Mouse (Mus musculus) MN1 (cell line): ENCODE data around the gene Ccdc148.

Experiments used
- DNase-seq: peaks from one replicate; pipeline ENCODE4 v3.0.0-alpha.2; 2016; ENCODE audit warnings: low spot score

Gene Ccdc148

GRCm38 (mm10) chr2:59049686-59050085, 110.8 kb downstream of the Ccdc148 start:
- no peak for DNase-seq

DNA sequence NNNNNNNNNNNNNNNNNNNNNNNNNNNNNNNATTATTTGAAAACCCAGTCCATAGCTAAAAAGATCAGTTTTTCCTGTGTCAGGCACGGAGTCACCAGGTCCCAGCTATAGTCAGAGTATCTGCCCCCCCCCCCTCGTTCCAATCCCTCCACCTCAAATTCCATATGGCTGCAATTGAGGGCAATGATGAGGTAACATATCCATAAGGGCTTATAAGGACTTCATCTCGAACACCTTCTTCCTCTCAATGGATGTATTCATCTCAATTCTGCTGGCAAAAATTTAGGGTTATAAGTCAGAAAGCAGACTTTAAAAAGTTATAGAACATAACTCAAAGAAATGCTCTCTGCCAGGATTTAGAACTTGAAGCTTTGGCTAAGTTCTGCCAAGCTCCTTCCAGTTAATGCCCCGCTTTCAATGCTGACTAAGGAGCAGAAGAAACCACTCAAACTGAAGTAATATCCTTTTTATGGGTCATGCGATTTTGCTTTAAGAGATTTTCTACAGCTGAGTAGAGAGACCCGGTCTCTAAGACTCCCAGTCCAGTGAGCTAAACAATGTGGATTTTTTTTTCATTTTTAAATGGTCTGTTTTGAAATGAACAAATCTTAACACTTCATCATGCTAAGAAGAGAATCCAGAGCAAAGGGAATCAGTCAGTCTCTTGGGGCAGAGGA, 111.6 kb downstream of the Ccdc148 start:
- DNase-seq, result no peak

- DNase-seq, result no peak
These were observed 117.0 kb downstream of the Ccdc148 start for GRCm38 (mm10) chr2:59043313-59044032.

- DNase-seq, result no peak
These were observed 117.9 kb downstream of the Ccdc148 start for GRCm38 (mm10) chr2:59042616-59043015.

- no peak for DNase-seq
These were observed 124.0 kb downstream of the Ccdc148 start for GRCm38 (mm10) chr2:59036433-59036832.

GRCm38 (mm10) chr2:59035206-59035605, 125.3 kb downstream of the Ccdc148 start:
- no peak for DNase-seq

DNA sequence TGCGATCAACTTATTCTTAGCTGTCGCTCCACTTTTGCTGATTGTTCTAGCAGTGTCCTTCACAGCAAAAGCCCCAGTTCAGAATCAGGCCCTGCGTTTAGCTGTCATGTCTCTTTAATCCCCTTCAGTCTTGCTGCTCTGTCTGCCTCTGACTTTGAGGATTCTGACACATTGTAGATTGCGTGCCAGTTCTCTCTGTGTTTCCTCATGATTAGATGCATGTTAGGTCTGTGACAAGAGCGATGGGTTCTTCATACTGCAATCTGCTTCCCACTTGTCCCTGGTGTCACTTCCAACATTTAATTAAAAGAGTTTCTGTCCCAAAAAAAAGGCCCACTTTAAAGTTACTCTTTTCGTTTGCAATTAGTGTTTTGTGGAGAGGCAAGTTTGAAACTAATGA, 126.2 kb downstream of the Ccdc148 start:
- DNase-seq, result no peak

GRCm38 (mm10) chr2:59024558-59024957, 135.9 kb downstream of the Ccdc148 start:
- no peak for DNase-seq

DNA sequence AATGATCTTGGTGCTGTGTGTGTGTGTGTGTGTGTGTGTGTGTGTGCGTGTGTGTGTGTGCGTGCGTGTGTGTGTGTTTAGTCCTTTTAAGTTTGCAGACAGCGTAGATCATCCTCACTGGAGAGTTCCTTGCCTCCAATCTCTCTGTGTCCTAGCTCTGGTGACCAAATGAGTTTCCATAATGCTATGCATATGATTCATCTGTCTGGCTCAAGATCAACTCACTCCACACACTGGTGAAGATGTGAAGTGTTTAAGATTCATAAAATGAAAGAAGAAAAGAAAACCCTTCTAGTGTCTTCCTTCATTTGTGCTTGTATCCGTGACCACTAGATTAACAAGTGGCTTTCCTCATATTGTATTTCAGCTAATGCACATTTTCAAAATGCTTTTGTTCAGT, 153.1 kb downstream of the Ccdc148 start:
- DNase-seq, result no peak

DNA sequence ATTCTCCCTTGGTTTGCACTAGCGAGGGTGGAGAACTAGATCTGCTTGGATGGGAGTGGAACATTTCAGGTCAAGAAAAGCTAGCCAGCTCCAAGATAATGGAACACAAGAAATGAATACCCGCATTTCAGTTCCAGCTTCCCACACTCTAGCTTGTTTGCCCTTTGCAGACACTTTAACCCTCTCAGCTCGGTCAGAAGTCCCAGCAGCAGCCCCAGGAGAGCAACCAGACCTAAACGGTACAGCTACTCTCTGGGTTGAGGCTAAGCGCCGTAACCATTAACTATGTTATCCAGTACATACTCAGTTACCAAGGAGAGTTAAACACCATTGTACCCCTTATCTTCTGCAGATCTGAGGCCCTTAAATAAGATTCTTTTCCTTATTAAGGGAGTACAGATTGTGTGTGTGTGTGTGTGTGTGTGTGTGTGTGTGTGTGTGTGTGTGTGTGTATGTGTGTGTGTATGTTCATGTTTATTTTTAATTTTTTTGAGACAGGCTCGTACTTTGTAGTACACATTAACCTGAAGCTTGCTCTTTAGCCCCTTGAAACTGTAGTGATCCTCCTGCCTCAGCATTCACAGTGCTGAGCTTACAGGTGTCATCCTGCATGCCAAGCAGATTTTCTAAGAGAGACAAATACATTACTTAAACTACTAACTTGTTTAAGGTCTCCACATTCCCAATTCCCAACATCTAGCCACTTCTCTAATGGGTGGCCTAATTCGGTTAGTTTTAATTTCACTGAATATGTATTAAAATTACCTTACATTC, 153.7 kb downstream of the Ccdc148 start:
- DNase-seq, result no peak

DNA sequence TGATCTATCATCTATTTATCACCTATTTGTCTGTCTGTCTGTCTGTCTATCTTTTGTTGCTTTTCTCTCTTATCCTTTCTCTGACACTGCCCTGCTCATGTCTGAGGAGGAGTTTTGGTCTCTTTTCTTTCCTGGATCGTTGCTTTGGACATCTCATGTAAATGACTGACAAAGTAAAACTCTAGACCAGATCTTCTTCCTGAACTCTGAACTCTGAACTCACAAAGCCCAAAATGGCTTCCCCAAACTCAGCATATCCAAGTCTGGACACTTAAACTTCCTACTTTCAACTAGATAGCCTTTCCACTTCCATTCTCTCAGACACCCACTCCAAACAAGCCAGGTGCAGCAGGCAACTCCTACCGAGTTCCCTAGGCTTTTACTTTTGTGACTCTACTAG, 163.3 kb downstream of the Ccdc148 start:
- no peak for DNase-seq

- no peak for DNase-seq
These were observed 167.9 kb downstream of the Ccdc148 start for GRCm38 (mm10) chr2:58992431-58993191.

DNA sequence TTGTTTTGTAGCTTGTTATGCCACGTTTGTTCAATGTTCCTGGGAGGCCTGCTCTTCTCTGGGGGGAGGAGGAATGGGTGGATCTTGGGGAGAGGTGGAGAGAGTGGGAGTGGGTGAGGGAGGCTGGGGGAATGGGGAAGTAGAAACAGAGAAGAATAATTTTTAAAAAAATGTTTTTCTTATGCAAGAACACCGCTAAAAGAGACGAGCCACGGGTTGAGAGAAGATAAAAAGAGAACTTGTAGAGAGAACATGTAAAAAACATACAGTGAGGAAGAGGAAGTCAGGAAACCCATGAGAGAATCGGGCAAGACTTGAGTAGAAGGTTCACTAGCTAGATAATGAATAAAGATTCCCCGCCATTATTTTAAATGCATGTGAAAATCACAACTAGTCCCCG, 182.4 kb downstream of the Ccdc148 start:
- no peak for DNase-seq

DNA sequence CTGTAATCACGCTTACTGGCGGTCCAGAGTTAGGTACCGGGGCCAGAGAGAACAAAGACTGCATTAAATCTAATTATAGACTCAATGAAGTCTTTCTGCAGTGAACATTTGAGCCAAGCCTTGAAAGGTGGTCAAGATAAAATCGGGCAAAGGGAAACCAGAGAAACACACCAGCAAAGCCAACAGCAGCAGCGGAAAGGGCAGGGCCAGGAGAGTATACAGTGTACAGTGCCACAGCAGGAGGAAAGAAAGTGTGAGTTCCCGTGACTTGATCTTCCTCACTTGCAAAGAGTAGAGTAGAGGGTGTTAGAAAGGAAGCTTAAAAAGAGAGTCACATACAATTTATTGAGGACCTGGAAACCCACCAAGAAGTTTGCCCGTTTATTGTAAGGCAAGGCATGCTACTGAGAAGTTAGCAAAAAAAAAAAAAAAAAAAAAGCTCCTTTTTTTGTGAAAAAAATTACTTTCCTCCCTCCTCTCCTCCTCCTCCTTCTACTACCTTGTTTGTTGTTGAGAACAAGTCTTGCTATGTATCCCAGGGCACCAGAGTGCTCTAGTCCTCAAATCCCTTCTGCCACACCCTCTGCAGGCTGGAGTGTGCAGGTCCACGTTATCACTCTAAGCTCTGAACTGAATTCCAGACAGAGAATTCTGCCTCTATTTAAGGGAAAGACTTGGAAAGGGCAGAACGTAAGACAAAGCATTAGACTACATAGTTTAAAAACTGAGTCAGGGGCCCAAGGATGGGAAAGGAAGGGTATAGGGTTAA, 188.8 kb downstream of the Ccdc148 start:
- DNase-seq, result no peak

- no peak for DNase-seq
These were observed 203.6 kb downstream of the Ccdc148 start for GRCm38 (mm10) chr2:58956770-58957300.

- no peak for DNase-seq
These were observed 204.1 kb downstream of the Ccdc148 start for GRCm38 (mm10) chr2:58956351-58956750.

DNA sequence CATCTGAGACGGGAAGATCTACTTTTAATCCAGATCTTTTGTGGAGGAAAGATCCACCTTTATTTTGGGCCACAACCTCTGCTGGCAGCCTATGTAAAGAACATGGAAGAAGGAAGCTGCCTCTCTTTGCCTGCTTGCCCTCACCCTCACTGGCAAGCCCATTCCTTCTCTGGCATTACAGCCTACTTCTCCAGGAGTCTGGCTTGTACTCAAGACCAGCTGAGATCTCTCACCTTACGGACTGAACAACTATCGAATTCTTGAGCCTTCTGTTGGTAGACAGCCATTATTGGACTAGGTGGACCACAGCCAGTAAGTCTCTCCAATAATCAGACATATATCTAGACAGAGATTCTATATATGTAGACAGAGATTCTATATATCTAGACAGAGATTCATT, 208.4 kb downstream of the Ccdc148 start:
- no peak for DNase-seq

DNA sequence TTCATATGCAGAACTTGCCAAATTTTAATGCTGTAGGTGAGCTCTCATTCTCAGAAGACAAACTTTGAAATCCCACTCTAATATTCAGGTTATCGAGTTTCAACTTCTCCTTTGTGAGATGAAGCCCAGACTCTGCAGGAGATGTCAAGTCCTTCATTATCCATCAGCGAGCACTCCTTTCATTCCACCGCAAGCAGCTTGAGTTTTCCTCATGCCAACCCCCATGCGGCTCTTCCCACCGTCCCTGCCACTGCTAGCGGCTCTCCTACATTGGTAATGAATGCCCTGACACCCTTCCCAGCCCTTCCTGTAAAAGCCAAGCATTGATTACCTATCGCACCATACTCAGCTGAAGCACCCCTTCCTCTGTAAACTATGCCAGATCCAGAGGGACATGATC, 211.7 kb downstream of the Ccdc148 start:
- no peak for DNase-seq

DNA sequence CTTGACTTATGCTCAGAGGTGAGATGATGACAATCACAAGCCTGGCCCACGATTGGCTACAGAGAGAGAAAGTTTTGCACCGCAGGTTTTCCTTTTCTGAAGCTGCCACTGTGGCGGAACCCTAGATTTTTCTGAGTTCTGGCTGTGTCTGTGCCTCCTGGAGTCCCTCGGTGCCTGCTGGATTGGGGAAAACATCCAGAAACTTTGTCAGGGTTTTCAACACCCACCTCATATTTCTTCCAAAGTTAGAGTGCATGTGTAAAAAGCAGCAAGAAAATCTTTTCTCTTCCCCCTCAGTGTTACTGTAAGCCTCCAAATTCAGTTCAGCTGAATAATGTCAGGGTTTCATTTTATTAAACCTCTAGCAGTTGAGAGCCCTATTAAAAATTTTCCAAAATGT, 219.1 kb downstream of the Ccdc148 start:
- DNase-seq, result no peak

DNA sequence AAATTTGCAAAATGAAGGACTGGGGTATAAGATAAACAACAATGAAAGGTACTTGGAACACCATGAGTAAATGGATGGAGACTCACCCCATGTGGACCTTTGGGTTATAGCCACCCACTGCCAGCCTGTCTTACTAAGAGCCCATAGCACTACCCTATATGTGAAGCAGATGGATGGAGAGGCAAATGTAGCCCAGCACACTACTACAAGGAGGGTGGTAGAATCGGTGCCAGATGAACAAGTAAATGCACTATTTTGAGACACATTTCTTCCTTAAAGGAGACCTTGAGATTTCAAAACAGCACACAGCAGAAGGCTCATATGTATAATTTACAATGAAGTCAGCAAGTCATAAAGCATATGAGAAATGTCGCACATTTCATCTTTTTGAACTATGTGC, 234.9 kb downstream of the Ccdc148 start:
- no peak for DNase-seq

DNA sequence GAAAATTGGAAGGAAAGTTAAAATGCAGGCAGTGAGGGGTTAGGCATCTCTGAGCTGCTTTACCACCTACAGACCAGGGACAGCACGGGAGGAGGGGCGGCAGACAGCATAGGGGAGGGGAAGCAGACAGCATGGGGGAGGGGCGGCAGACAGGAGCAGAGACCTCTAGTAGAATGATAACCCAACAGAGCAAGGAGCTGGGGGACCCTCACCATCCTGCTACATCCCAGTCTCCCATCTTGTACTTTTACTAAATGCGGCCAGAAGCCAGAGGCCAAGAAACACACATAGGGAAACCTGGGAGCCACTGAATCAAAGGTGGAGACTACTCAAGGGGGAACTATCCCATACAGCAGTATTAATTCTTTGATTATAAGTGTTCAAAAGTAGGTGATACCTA, 242.1 kb downstream of the Ccdc148 start:
- no peak for DNase-seq
